Mouse (Mus musculus): ENCODE data around the gene Tsen34. TPM values are rescaled to one million over a fixed set of nuclear protein-coding genes. Genes with fewer than 3 reads are reported as not detected.
A peak's percentile ranks its signal among the peaks of the same experiment; 100 is the strongest.
"Not testable (repeated sequence)": the region's sequence is repeated elsewhere in the genome, so short reads cannot be mapped to it uniquely, and the experiment has no call there.

Tsen34 gene
- total and polyA plus RNA-seq, 2 experiments from 2014 or later, result 259 to 291 TPM

- Histone ChIP-seq H3K9ac (no peak overlapping the region), H3K27ac (ENCODE audit: low read depth, low read length) (no peak overlapping the region), H3K36me3 (ENCODE audit: insufficient read depth) (peaks cover 17% of the 10 kb centered on the region), H3K9me3 (ENCODE audit: low read length) (no peaks in the 10 kb centered on the region), H3K4me1 (ENCODE audit: insufficient read depth) (peaks cover 16% of the 10 kb centered on the region), H3K27me3 (ENCODE audit: insufficient read depth, low read length) (no peaks in the 10 kb centered on the region), H3K4me3 (ENCODE audit: low read depth, low read length) (no peak overlapping the region), H3K4me2 (ENCODE audit: low read depth) (no peak overlapping the region)
- 62% methylated on average over 4 of the region's 4 CpGs for WGBS
- ATAC-seq, result no peak
- DNase-seq, result no peak
- no peak for TF ChIP-seq CTCF (IDR thresholded peaks at IDR 0.05; ENCODE audit: low read depth)
Observed at GRCm38 (mm10) chr7:3707027-3707426, 14.4 kb downstream of the Tsen34 start.

- WGBS, result 27% methylated on average over 7 of the region's 7 CpGs
- no peak for ATAC-seq
- no peaks in the 10 kb centered on the region for H3K27me3 ChIP-seq (ENCODE audit: insufficient read depth, low read length)
Observed at GRCm38 (mm10) chr7:3707568-3708413, 15.1 kb downstream of the Tsen34 start.

GRCm38 (mm10) chr7:3708447-3708980 is 15.9 kb downstream of the Tsen34 start:
- Histone ChIP-seq H3K4me1 (ENCODE audit: insufficient read depth) (peaks cover 14% of the 10 kb centered on the region), H3K36me3 (ENCODE audit: insufficient read depth) (peaks cover 17% of the 10 kb centered on the region)
- not testable (repeated sequence) for H3K27ac ChIP-seq (ENCODE audit: low read depth, low read length); H3K4me2 ChIP-seq (ENCODE audit: low read depth); DNase-seq; H3K27me3 ChIP-seq (ENCODE audit: insufficient read depth, low read length); H3K9ac ChIP-seq; H3K4me3 ChIP-seq (ENCODE audit: low read depth, low read length); ATAC-seq; H3K9me3 ChIP-seq (ENCODE audit: low read length)
- WGBS, result 42% methylated on average over 5 of the region's 5 CpGs
- peak; percentile 7; the same call in 1 of the 2 replicates for TF ChIP-seq CTCF (IDR thresholded peaks at IDR 0.05; ENCODE audit: low read depth)

More at GRCm38 (mm10) chr7:3707568-3708413, 15.1 kb downstream of the Tsen34 start:
- Histone ChIP-seq H3K27ac (ENCODE audit: low read depth, low read length) (no peak overlapping the region), H3K4me3 (ENCODE audit: low read depth, low read length) (no peak overlapping the region), H3K4me2 (ENCODE audit: low read depth) (no peak overlapping the region), H3K9ac (no peak overlapping the region), H3K4me1 (ENCODE audit: insufficient read depth) (peaks cover 16% of the 10 kb centered on the region), H3K9me3 (ENCODE audit: low read length) (no peaks in the 10 kb centered on the region), H3K36me3 (ENCODE audit: insufficient read depth) (peaks cover 17% of the 10 kb centered on the region)
- TF ChIP-seq CTCF (IDR thresholded peaks at IDR 0.05; ENCODE audit: low read depth), result no peak
- no peak for DNase-seq

GRCm38 (mm10) chr7:3709000-3709399 is 16.3 kb downstream of the Tsen34 start:
- ATAC-seq (no peak), DNase-seq (no peak)
- peaks cover 13% of the 10 kb centered on the region for H3K4me1 ChIP-seq (ENCODE audit: insufficient read depth)
- H3K27me3 ChIP-seq (ENCODE audit: insufficient read depth, low read length), result no peaks in the 10 kb centered on the region
- no peak for TF ChIP-seq CTCF (IDR thresholded peaks at IDR 0.05; ENCODE audit: low read depth)
- H3K4me2 ChIP-seq (ENCODE audit: low read depth), result no peak overlapping the region
- H3K9ac ChIP-seq, result no peak overlapping the region
- no peak overlapping the region for H3K4me3 ChIP-seq (ENCODE audit: low read depth, low read length)
- H3K27ac ChIP-seq (ENCODE audit: low read depth, low read length), result no peak overlapping the region
- H3K36me3 ChIP-seq (ENCODE audit: insufficient read depth), result peaks cover 17% of the 10 kb centered on the region
- H3K9me3 ChIP-seq (ENCODE audit: low read length), result no peaks in the 10 kb centered on the region
- 64% methylated on average over 1 of the region's 1 CpGs for WGBS

GRCm38 (mm10) chr7:3712264-3712942 is 19.7 kb downstream of the Tsen34 start:
- Histone ChIP-seq H3K4me3 (ENCODE audit: low read depth, low read length) (no peak overlapping the region), H3K9ac (no peak overlapping the region), H3K9me3 (ENCODE audit: low read length) (no peaks in the 10 kb centered on the region), H3K4me2 (ENCODE audit: low read depth) (no peak overlapping the region), H3K27me3 (ENCODE audit: insufficient read depth, low read length) (no peaks in the 10 kb centered on the region), H3K36me3 (ENCODE audit: insufficient read depth) (peaks cover 3% of the 10 kb centered on the region; the same call in 1 of the 2 replicates), H3K4me1 (ENCODE audit: insufficient read depth) (no peaks in the 10 kb centered on the region), H3K27ac (ENCODE audit: low read depth, low read length) (no peak overlapping the region)
- ATAC-seq, result no peak
- no peak for DNase-seq
- no peak for TF ChIP-seq CTCF (IDR thresholded peaks at IDR 0.05; ENCODE audit: low read depth)
- 46% methylated on average over 5 of the region's 5 CpGs for WGBS

GRCm38 (mm10) chr7:3715249-3715648 is 22.6 kb downstream of the Tsen34 start:
- H3K27me3 ChIP-seq (ENCODE audit: insufficient read depth, low read length), result no peaks in the 10 kb centered on the region
- ATAC-seq (no peak), DNase-seq (no peak)
- H3K36me3 ChIP-seq (ENCODE audit: insufficient read depth), result no peaks in the 10 kb centered on the region
- no peak for TF ChIP-seq CTCF (IDR thresholded peaks at IDR 0.05; ENCODE audit: low read depth)
- H3K4me3 ChIP-seq (ENCODE audit: low read depth, low read length), result no peak overlapping the region
- no peak overlapping the region for H3K9ac ChIP-seq
- H3K9me3 ChIP-seq (ENCODE audit: low read length), result no peaks in the 10 kb centered on the region
- WGBS, result 70% methylated on average over 1 of the region's 1 CpGs
- H3K4me1 ChIP-seq (ENCODE audit: insufficient read depth), result no peaks in the 10 kb centered on the region
- H3K4me2 ChIP-seq (ENCODE audit: low read depth), result no peak overlapping the region
- no peak overlapping the region for H3K27ac ChIP-seq (ENCODE audit: low read depth, low read length)

GRCm38 (mm10) chr7:3720268-3720667 is 27.6 kb downstream of the Tsen34 start, which contains the start of gene Pirb:
Gene Pirb (minus strand): TSS chr7:3720391.
- not testable (repeated sequence) for ATAC-seq; H3K4me2 ChIP-seq (ENCODE audit: low read depth); H3K9ac ChIP-seq; DNase-seq; H3K36me3 ChIP-seq (ENCODE audit: insufficient read depth); H3K27ac ChIP-seq (ENCODE audit: low read depth, low read length); H3K4me1 ChIP-seq (ENCODE audit: insufficient read depth); H3K4me3 ChIP-seq (ENCODE audit: low read depth, low read length); H3K27me3 ChIP-seq (ENCODE audit: insufficient read depth, low read length); H3K9me3 ChIP-seq (ENCODE audit: low read length)
- WGBS, result 67% methylated on average over 1 of the region's 3 CpGs

- H3K4me1 ChIP-seq (ENCODE audit: insufficient read depth); H3K9ac ChIP-seq; H3K27ac ChIP-seq (ENCODE audit: low read depth, low read length); H3K4me2 ChIP-seq (ENCODE audit: low read depth); H3K4me3 ChIP-seq (ENCODE audit: low read depth, low read length); DNase-seq; H3K36me3 ChIP-seq (ENCODE audit: insufficient read depth); H3K9me3 ChIP-seq (ENCODE audit: low read length); H3K27me3 ChIP-seq (ENCODE audit: insufficient read depth, low read length); ATAC-seq: not testable (repeated sequence)
Observed at GRCm38 (mm10) chr7:3725459-3725858, 32.8 kb downstream of the Tsen34 start.

GRCm38 (mm10) chr7:3732675-3733074 is 40.0 kb downstream of the Tsen34 start:
- DNase-seq; H3K4me3 ChIP-seq (ENCODE audit: low read depth, low read length); H3K4me2 ChIP-seq (ENCODE audit: low read depth); H3K27ac ChIP-seq (ENCODE audit: low read depth, low read length); H3K9me3 ChIP-seq (ENCODE audit: low read length); H3K27me3 ChIP-seq (ENCODE audit: insufficient read depth, low read length); ATAC-seq; H3K4me1 ChIP-seq (ENCODE audit: insufficient read depth); H3K9ac ChIP-seq; H3K36me3 ChIP-seq (ENCODE audit: insufficient read depth): not testable (repeated sequence)
- no CpG with 5 or more reads among the region's 1 CpGs for WGBS

All from forebrain, postnatal 0 days (tissue).